Mouse (Mus musculus) cortical plate, adult 2 months (tissue): ENCODE data around the gene Stk39. TPM values are rescaled to one million over a fixed set of nuclear protein-coding genes. Genes with fewer than 3 reads are reported as not detected.

Source experiments
- H3K27ac ChIP-seq: fragments of 200-500 bp; 2 replicates; pipeline ENCODE4 v1.5.1; 2012; ENCODE audit warnings: low read length, control low read depth, inconsistent platforms; ENCODE audit not compliant: insufficient read depth
- H3K4me1 ChIP-seq: fragments of 200-500 bp; 2 replicates; pipeline ENCODE4 v1.6.1; 2011; ENCODE audit warnings: low read length; ENCODE audit not compliant: control insufficient read depth, insufficient read depth
- H3K4me3 ChIP-seq: fragments of 200-500 bp; 2 replicates; pipeline ENCODE4 v1.5.1; 2011; ENCODE audit warnings: mild to moderate bottlenecking, low read length, control low read depth; ENCODE audit not compliant: insufficient read depth
- CTCF ChIP-seq: fragments of 200-500 bp; IDR thresholded peaks from 2 replicates; pipeline ENCODE4 v1.5.1; 2011; ENCODE audit warnings: mild to moderate bottlenecking, control low read depth, low read length; ENCODE audit not compliant: insufficient read depth; ENCODE audit errors: extremely low read depth
- POLR2A ChIP-seq: fragments of 200-500 bp; IDR thresholded peaks from 2 replicates; pipeline ENCODE4 v1.6.1; 2011; ENCODE audit warnings: mild to moderate bottlenecking, low read length, control low read depth; ENCODE audit not compliant: insufficient read depth; ENCODE audit errors: extremely low read depth
- polyA plus RNA-seq: library from polyadenylated mRNA; depleted of rRNA; stranded (reverse); fragments of >200 nt; gene quantifications from 2 replicates; pipeline ENCODE4 v1.2.3, GENCODE M21; 2012

Gene Stk39
- polyA plus RNA-seq, 1 experiment, result 32.7 TPM

GRCm38 (mm10) chr2:68437216-68437615, 34.9 kb downstream of the Stk39 start:
- no peak overlapping the region for H3K4me3 ChIP-seq
- TF ChIP-seq CTCF, result no peak
- no peak for TF ChIP-seq POLR2A
- H3K4me1 ChIP-seq, result peaks cover 6% of the 10 kb centered on the region
- H3K27ac ChIP-seq, result no peak overlapping the region

- no peak overlapping the region for H3K4me3 ChIP-seq
- TF ChIP-seq POLR2A, result no peak
- no peak for TF ChIP-seq CTCF
- peaks cover 6% of the 10 kb centered on the region for H3K4me1 ChIP-seq
- H3K27ac ChIP-seq, result no peak overlapping the region
Observed at GRCm38 (mm10) chr2:68436305-68436704, 35.8 kb downstream of the Stk39 start.

GRCm38 (mm10) chr2:68435494-68436255, 36.4 kb downstream of the Stk39 start:
- no peak for TF ChIP-seq CTCF
- TF ChIP-seq POLR2A, result no peak
- Histone ChIP-seq H3K4me1 (peaks cover 4% of the 10 kb centered on the region), H3K4me3 (no peak overlapping the region), H3K27ac (no peak overlapping the region)

- peaks cover 4% of the 10 kb centered on the region; the same call in 1 of the 2 replicates for H3K4me1 ChIP-seq
Observed at GRCm38 (mm10) chr2:68434997-68435396, 37.1 kb downstream of the Stk39 start.

GRCm38 (mm10) chr2:68434576-68434975, 37.5 kb downstream of the Stk39 start:
- Histone ChIP-seq H3K27ac (no peak overlapping the region), H3K4me1 (peaks cover 4% of the 10 kb centered on the region; the same call in 1 of the 2 replicates), H3K4me3 (no peak overlapping the region)
- TF ChIP-seq CTCF, result no peak
- TF ChIP-seq POLR2A, result no peak

More at GRCm38 (mm10) chr2:68434997-68435396, 37.1 kb downstream of the Stk39 start:
- H3K27ac ChIP-seq, result no peak overlapping the region
- TF ChIP-seq POLR2A (no peak), CTCF (no peak)
- no peak overlapping the region for H3K4me3 ChIP-seq

- TF ChIP-seq POLR2A, result no peak
- no peak overlapping the region for H3K4me3 ChIP-seq
- no peak overlapping the region for H3K27ac ChIP-seq
- peaks cover 4% of the 10 kb centered on the region; the same call in 1 of the 2 replicates for H3K4me1 ChIP-seq
Observed at GRCm38 (mm10) chr2:68433736-68434312, 38.2 kb downstream of the Stk39 start.

- TF ChIP-seq CTCF (no peak), POLR2A (no peak)
- no peak overlapping the region for H3K4me3 ChIP-seq
- no peak overlapping the region for H3K27ac ChIP-seq
- peaks cover 4% of the 10 kb centered on the region; the same call in 1 of the 2 replicates for H3K4me1 ChIP-seq
Observed at GRCm38 (mm10) chr2:68432834-68433233, 39.2 kb downstream of the Stk39 start.

- Histone ChIP-seq H3K4me3 (no peak overlapping the region), H3K27ac (no peak overlapping the region), H3K4me1 (peaks cover 3% of the 10 kb centered on the region; the same call in 1 of the 2 replicates)
- TF ChIP-seq POLR2A, result no peak
- TF ChIP-seq CTCF, result no peak
Observed at GRCm38 (mm10) chr2:68431024-68431962, 40.8 kb downstream of the Stk39 start.

GRCm38 (mm10) chr2:68430493-68430892, 41.6 kb downstream of the Stk39 start:
- TF ChIP-seq POLR2A (no peak), CTCF (peak; percentile 37)
- Histone ChIP-seq H3K4me1 (0 out of 2 replicates have a peak, but pooled peaks cover 2% of the 10 kb centered on the region), H3K27ac (no peak overlapping the region), H3K4me3 (no peak overlapping the region)
